Mouse (Mus musculus) myocyte (in vitro differentiated cells): ENCODE measurements around the gene Sdk1. TPM values are rescaled to one million over a fixed set of nuclear protein-coding genes. Genes with fewer than 3 reads are reported as not detected.

Experiments
- H3K27me3 ChIP-seq: one replicate; pipeline ENCODE4 v1.6.1; 2011; ENCODE audit not compliant: control insufficient read depth, insufficient read depth, insufficient read length
- H3K36me3 ChIP-seq: one replicate; pipeline ENCODE4 v1.6.1; 2011; ENCODE audit not compliant: control insufficient read depth, insufficient read depth
- H3K4me2 ChIP-seq: one replicate; pipeline ENCODE4 v1.6.1; 2011; ENCODE audit warnings: low read depth, control low read depth
- H3K4me3 ChIP-seq: one replicate; pipeline ENCODE4 v1.5.1; 2011; ENCODE audit warnings: mild to moderate bottlenecking, control low read depth, moderate library complexity
- H3K79me2 ChIP-seq: one replicate; pipeline ENCODE4 v1.6.1; 2011; ENCODE audit not compliant: control insufficient read depth, insufficient read depth
- H3ac ChIP-seq: one replicate; pipeline ENCODE4 v1.6.1; 2011; ENCODE audit not compliant: control insufficient read depth, insufficient read length
- E2F4 ChIP-seq: IDR thresholded peaks from one replicate; pipeline ENCODE4 v1.6.1; 2011; ENCODE audit warnings: mild to moderate bottlenecking, control low read depth, moderate library complexity; ENCODE audit not compliant: insufficient read depth
- MAX ChIP-seq: IDR thresholded peaks from one replicate; pipeline ENCODE4 v1.6.1; 2011; ENCODE audit warnings: low read depth, mild to moderate bottlenecking, control low read depth
- MYOD1 ChIP-seq, 3 experiments: IDR thresholded peaks; one replicate each; pipeline ENCODE4 v1.6.1; 2011; ENCODE audit warnings: control low read depth in 2 of 3, low read depth in 2 of 3, mild to moderate bottlenecking in 2 of 3, moderate library complexity in 1 of 3; ENCODE audit not compliant: insufficient read length in 2 of 3, control insufficient read depth in 1 of 3
- MYOG ChIP-seq, 3 experiments: IDR thresholded peaks; one replicate each; pipeline ENCODE4 v1.6.1; 2011; ENCODE audit warnings: control low read depth in 2 of 3, low read depth in 2 of 3, mild to moderate bottlenecking in 2 of 3; ENCODE audit not compliant: insufficient read length in 2 of 3, control insufficient read depth in 1 of 3, insufficient read depth in 1 of 3
- POLR2A ChIP-seq: IDR thresholded peaks from one replicate; pipeline ENCODE4 v1.6.1; 2011; ENCODE audit warnings: low read depth, mild to moderate bottlenecking, control low read depth, moderate library complexity; ENCODE audit not compliant: insufficient read length
- POLR2AphosphoS2 ChIP-seq: IDR thresholded peaks from one replicate; pipeline ENCODE4 v1.6.1; 2011; ENCODE audit warnings: low read depth, control low read depth; ENCODE audit not compliant: insufficient read length
- REST ChIP-seq: IDR thresholded peaks from one replicate; pipeline ENCODE4 v1.6.1; 2011; ENCODE audit warnings: mild to moderate bottlenecking, control low read depth, moderate library complexity; ENCODE audit not compliant: insufficient read depth, insufficient read length
- SRF ChIP-seq: IDR thresholded peaks from one replicate; pipeline ENCODE4 v1.6.1; 2011; ENCODE audit warnings: low read depth; ENCODE audit not compliant: control insufficient read depth, insufficient read length
- TCF12 ChIP-seq: IDR thresholded peaks from one replicate; pipeline ENCODE4 v1.6.1; 2011; ENCODE audit warnings: mild to moderate bottlenecking, control low read depth; ENCODE audit not compliant: poor library complexity, insufficient read depth, severe bottlenecking
- TCF3 ChIP-seq: IDR thresholded peaks from one replicate; pipeline ENCODE4 v1.6.1; 2011; ENCODE audit warnings: low read depth, control low read depth; ENCODE audit not compliant: insufficient read length
- USF1 ChIP-seq: IDR thresholded peaks from one replicate; pipeline ENCODE4 v1.6.1; 2011; ENCODE audit warnings: low read depth, mild to moderate bottlenecking, control low read depth, moderate library complexity
- polyA plus RNA-seq: library from polyadenylated mRNA; unstranded; fragments of >200 nt; fragmentation: generic; extraction: Trizol; gene quantifications from one replicate; pipeline ENCODE4 v1.2.1, GENCODE M21; 2012; ENCODE audit warnings: missing spikeins

Sdk1 gene
- polyA plus RNA-seq, 1 experiment, result 1.6 TPM

DNA sequence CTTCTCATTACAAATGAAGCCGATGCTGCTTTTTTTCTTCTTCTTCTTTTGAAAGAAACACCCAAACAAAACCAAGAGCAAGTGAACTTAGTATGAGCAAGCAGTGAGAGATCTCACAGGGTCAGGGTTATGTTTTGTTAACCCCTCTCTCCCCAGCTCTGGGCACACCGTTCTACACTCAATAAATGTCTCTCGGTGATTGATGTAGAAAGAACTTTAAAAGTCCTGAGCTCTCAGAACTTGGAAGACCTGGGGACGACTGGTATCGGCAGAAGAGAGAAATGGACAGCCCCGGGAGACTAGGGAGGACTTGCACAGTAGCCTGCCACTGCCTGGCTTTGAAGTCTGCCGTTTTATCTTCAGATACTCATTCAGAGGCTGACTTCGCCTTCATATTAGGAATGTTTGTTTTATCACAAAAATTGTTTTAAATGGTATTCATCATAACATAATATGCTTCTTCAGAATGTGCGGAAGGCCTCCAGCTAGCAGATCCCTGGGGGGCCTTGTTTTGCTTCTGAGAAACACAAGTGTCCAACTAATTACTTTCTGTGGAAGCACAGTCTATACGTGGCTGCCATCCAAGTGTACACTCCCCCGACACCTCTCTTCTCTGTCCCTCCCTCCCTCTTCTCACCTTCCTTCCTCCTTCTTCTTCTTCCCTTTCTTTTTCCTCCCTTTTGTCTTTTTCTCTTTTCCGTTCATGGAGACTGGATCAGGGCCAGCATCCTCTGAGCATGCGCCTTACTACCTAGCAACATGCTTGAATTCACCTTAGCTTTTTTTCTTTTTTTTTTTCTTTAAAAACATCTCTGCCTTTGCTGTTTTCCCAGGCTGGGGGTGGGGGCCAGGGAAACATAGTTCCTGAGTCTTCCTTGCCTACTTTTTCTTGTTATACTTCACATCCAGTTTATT, 283.8 kb downstream of the Sdk1 start:
- Histone ChIP-seq H3ac (no peak overlapping the region), H3K36me3 (no peaks in the 10 kb centered on the region), H3K27me3 (no peaks in the 10 kb centered on the region), H3K4me3 (no peak overlapping the region), H3K79me2 (no peaks in the 10 kb centered on the region), H3K4me2 (no peak overlapping the region)
- no peak for TF ChIP-seq REST
- no peak for TF ChIP-seq TCF12
- no peak for TF ChIP-seq MYOD1 (IDR thresholded peaks at IDR 0.05; ENCODE audit: control insufficient read depth in 1 of 3, insufficient read length in 2 of 3, low read depth in 2 of 3)
- TF ChIP-seq MYOG (IDR thresholded peaks at IDR 0.05; ENCODE audit: control insufficient read depth in 1 of 3, insufficient read depth in 1 of 3, insufficient read length in 2 of 3, low read depth in 2 of 3), result no peak
- TF ChIP-seq POLR2A, result no peak
- TF ChIP-seq TCF3, result no peak

DNA sequence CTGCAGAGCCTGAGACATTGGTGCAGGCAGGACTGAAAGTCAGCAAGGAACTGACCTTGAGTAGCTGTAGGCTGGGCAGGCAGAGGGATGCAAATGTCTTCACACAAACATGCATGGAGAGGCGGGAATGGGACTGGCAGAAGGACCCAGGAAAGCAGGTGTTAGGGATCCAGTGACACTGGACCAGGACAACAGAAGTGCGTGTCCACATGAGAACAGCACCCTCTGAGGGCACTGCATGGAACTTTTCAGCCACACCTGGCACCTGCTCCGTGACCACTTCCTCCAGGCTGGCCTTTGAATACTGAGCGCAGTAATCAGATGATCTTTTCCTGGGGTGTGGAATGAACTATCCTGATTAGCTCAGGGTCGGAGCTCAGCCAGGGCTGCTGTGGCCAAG, 298.9 kb downstream of the Sdk1 start:
- no peak overlapping the region for H3K4me2 ChIP-seq
- no peak overlapping the region for H3K4me3 ChIP-seq
- no peaks in the 10 kb centered on the region for H3K27me3 ChIP-seq
- no peak overlapping the region for H3ac ChIP-seq
- no peaks in the 10 kb centered on the region for H3K79me2 ChIP-seq
- no peaks in the 10 kb centered on the region for H3K36me3 ChIP-seq
- TF ChIP-seq POLR2A, result no peak
- TF ChIP-seq E2F4, result no peak
- TF ChIP-seq USF1, result no peak
- TF ChIP-seq SRF, result no peak
- TF ChIP-seq REST, result no peak
- no peak for TF ChIP-seq MAX
- TF ChIP-seq POLR2AphosphoS2, result no peak
- no peak for TF ChIP-seq MYOG (IDR thresholded peaks at IDR 0.05; ENCODE audit: control insufficient read depth in 1 of 3, insufficient read depth in 1 of 3, insufficient read length in 2 of 3, low read depth in 2 of 3)

DNA sequence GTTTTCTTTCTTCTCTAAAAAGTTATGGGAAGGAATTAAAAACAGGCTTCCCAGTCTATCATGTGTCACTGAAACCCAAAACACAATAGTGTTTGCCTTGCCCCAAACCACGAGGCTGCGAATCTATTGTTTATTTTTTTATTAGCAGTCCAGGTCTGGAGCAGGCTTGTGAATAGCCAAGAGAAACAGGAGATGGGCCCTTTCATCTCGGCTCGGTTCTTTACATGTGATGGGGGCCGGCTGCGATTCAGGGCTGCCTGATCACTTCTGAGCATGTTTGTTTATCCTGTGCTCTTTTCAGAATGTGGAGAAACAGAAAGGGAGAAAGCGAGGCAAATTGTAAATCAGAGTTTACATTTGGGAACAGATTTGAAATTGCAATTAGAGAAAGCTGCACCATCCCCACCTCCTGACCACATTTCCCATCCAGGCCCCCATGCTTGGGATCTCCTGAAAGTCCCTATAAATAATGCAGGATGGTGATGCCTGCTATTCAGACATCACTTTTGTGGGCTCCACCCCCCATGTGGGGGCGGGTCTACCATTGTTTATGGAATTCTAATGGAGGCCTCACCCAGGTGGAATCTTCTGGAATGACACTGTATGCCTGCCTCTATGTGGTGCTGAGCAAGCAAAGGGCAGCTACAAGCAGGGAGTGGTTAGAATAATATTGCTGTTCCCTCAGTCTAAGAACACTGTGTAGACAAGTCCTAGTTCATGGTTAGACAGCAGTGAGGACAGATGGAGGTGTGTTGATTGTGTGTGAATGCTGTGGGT, 301.8 kb downstream of the Sdk1 start:
- Histone ChIP-seq H3K4me3 (no peak overlapping the region), H3K36me3 (no peaks in the 10 kb centered on the region), H3K79me2 (no peaks in the 10 kb centered on the region), H3K4me2 (no peak overlapping the region), H3K27me3 (no peaks in the 10 kb centered on the region), H3ac (no peak overlapping the region)
- TF ChIP-seq SRF, result no peak
- TF ChIP-seq E2F4, result no peak
- TF ChIP-seq MYOD1 (IDR thresholded peaks at IDR 0.05; ENCODE audit: control insufficient read depth in 1 of 3, insufficient read length in 2 of 3, low read depth in 2 of 3), result no peak
- TF ChIP-seq TCF12, result no peak
- TF ChIP-seq POLR2AphosphoS2, result no peak
- TF ChIP-seq TCF3, result no peak
- TF ChIP-seq MYOG (IDR thresholded peaks at IDR 0.05; ENCODE audit: control insufficient read depth in 1 of 3, insufficient read depth in 1 of 3, insufficient read length in 2 of 3, low read depth in 2 of 3), result no peak
- no peak for TF ChIP-seq MAX
- no peak for TF ChIP-seq USF1

DNA sequence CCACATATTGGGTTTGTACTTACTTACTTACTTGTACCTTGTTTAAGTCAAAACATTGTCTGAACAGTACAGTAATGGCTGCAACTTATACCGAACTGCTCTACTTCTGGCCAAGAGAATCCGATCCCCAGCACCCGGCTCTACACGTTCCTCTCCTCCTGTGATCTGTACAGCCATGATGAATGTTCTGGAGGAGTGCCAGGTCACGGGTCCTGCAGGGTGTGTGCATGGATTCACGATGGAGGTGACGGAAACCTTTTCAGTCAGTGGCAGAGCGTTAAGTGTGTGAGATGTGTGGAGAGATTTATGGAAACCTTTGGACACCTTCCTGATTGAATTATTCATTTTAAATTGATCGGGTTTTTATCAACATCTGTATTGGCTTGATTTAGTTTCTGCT, 312.2 kb downstream of the Sdk1 start:
- no peaks in the 10 kb centered on the region for H3K36me3 ChIP-seq
- no peak overlapping the region for H3K4me3 ChIP-seq
- no peaks in the 10 kb centered on the region for H3K79me2 ChIP-seq
- H3ac ChIP-seq, result no peak overlapping the region
- TF ChIP-seq TCF3 (no peak), POLR2A (no peak), USF1 (no peak), TCF12 (no peak), MYOD1 (IDR thresholded peaks at IDR 0.05; ENCODE audit: control insufficient read depth in 1 of 3, insufficient read length in 2 of 3, low read depth in 2 of 3) (no peak), MAX (no peak), E2F4 (no peak), SRF (no peak), MYOG (IDR thresholded peaks at IDR 0.05; ENCODE audit: control insufficient read depth in 1 of 3, insufficient read depth in 1 of 3, insufficient read length in 2 of 3, low read depth in 2 of 3) (no peak)
- no peaks in the 10 kb centered on the region for H3K27me3 ChIP-seq
- no peak overlapping the region for H3K4me2 ChIP-seq

DNA sequence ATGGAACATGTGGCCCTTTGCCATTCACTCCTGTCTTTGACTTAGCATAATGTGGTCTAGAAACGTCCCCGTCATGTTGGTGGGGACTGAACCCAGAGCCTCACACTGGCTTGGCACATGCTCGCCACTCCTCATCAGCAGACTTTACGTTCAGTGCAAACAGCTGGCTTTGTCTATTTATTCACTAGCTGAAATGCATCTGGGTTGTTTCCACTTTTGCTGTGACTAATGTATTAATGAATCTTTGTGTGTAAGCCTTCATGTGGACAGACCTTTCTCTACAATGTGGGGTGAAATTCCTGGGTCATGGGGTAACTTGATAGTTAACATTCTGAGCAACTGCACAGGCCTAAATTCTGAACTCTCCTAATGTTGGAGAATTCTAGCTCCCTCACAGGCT, 317.4 kb downstream of the Sdk1 start:
- no peak overlapping the region for H3ac ChIP-seq
- H3K79me2 ChIP-seq, result no peaks in the 10 kb centered on the region
- TF ChIP-seq POLR2AphosphoS2 (no peak), MYOD1 (IDR thresholded peaks at IDR 0.05; ENCODE audit: control insufficient read depth in 1 of 3, insufficient read length in 2 of 3, low read depth in 2 of 3) (peak in 1 of 3 experiments; percentile 22)
- H3K4me3 ChIP-seq, result no peak overlapping the region
- H3K36me3 ChIP-seq, result no peaks in the 10 kb centered on the region
- H3K27me3 ChIP-seq, result no peaks in the 10 kb centered on the region
- H3K4me2 ChIP-seq, result no peak overlapping the region
